Mouse (Mus musculus) liver, postnatal 0 days (tissue): Measurements from ENCODE around the gene Trim39. TPM values are rescaled to one million over a fixed set of nuclear protein-coding genes. Genes with fewer than 3 reads are reported as not detected.

Source experiments
- ATAC-seq: fragments of 200-750 bp; cut with Nextera tagmentation; 2 replicates; pipeline ENCODE4 v1.8.0; 2017; ENCODE audit warnings: mild to moderate bottlenecking, moderate library complexity
- DNase-seq: peaks from one replicate; pipeline ENCODE4 v3.0.0-alpha.2; 2016
- H3K27ac ChIP-seq: fragments of 300-500 bp; sonication (generic); 2 replicates; pipeline ENCODE4 v1.5.1; 2014; ENCODE audit warnings: antibody characterized with exemption, moderate library complexity, mild to moderate bottlenecking, low read depth
- H3K27me3 ChIP-seq: fragments of 300-500 bp; sonication (generic); 2 replicates; pipeline ENCODE4 v1.6.1; 2014; ENCODE audit warnings: low read length, control low read depth, mixed read lengths; ENCODE audit not compliant: insufficient read depth
- H3K36me3 ChIP-seq: fragments of 300-500 bp; sonication (generic); replicated peaks from 2 replicates; pipeline ENCODE4 v1.6.1; 2014; ENCODE audit warnings: mild to moderate bottlenecking, control low read depth, low read length, moderate library complexity, mixed read lengths; ENCODE audit not compliant: insufficient read depth
- H3K4me1 ChIP-seq: fragments of 300-500 bp; sonication (generic); 2 replicates; pipeline ENCODE4 v1.6.1; 2014; ENCODE audit warnings: antibody characterized with exemption, mild to moderate bottlenecking, control low read depth; ENCODE audit not compliant: insufficient read depth
- H3K4me2 ChIP-seq: fragments of 300-500 bp; sonication (generic); 2 replicates; pipeline ENCODE4 v1.6.1; 2014; ENCODE audit warnings: low read depth, mild to moderate bottlenecking, low read length, moderate library complexity, mixed read lengths
- H3K4me3 ChIP-seq: fragments of 300-500 bp; sonication (generic); 2 replicates; pipeline ENCODE4 v1.5.1; 2014; ENCODE audit warnings: low read depth, low read length
- H3K9ac ChIP-seq: fragments of 300-500 bp; sonication (generic); replicated peaks from 2 replicates; pipeline ENCODE4 v1.6.1; 2014; ENCODE audit warnings: mild to moderate bottlenecking, moderate library complexity
- H3K9me3 ChIP-seq: fragments of 300-500 bp; sonication (generic); 2 replicates; pipeline ENCODE4 v1.6.1; 2016; ENCODE audit warnings: mild to moderate bottlenecking, control low read depth, low read length, mixed read lengths
- CTCF ChIP-seq: sonication (generic); IDR thresholded peaks from 2 replicates; pipeline ENCODE4 v1.5.1; 2016; ENCODE audit warnings: antibody characterized with exemption, low read depth
- EP300 ChIP-seq: IDR thresholded peaks from 2 replicates; pipeline ENCODE4 v1.6.1; 2016; ENCODE audit warnings: antibody characterized with exemption, low read depth, mild to moderate bottlenecking
- WGBS: fragments of 180-500 bp; shearing (Covaris S2); extraction: QIAGEN DNeasy Blood & Tissue Kit; methylation state at CpG from one replicate; pipeline ENCODE4 v1.1.7; 2014; ENCODE audit not compliant: insufficient replicate concordance; 5-methylcytosine and 5-hydroxymethylcytosine counted together
- polyA plus RNA-seq: library from polyadenylated mRNA; unstranded; fragments of >200 nt; fragmentation: Nextera tagmentation; extraction: Ambion mirVana; gene quantifications from 2 replicates; pipeline ENCODE4 v1.2.1, GENCODE M21; 2015

The Trim39 gene
- polyA plus RNA-seq, 1 experiment from 2014 or later = 3.6 TPM

GRCm38 (mm10) chr17:36218594-36219155, 53.4 kb downstream of the Trim39 start:
- no peak for ATAC-seq
- 30% methylated on average over 5 of the region's 5 CpGs for WGBS
- TF ChIP-seq CTCF (no peak), EP300 (no peak)
- H3K27me3 ChIP-seq = peaks cover 37% of the 10 kb centered on the region
- H3K9ac ChIP-seq = no peak overlapping the region
- H3K4me1 ChIP-seq = no peaks in the 10 kb centered on the region
- no peaks in the 10 kb centered on the region for H3K9me3 ChIP-seq
- H3K36me3 ChIP-seq = no peaks in the 10 kb centered on the region
- no peak for DNase-seq
- no peak overlapping the region for H3K4me3 ChIP-seq
- H3K27ac ChIP-seq = no peak overlapping the region
- no peak overlapping the region for H3K4me2 ChIP-seq

- H3K27me3 ChIP-seq = peaks cover 43% of the 10 kb centered on the region
- no peak for TF ChIP-seq EP300
- TF ChIP-seq CTCF = no peak
- no peak overlapping the region for H3K4me2 ChIP-seq
- no peak overlapping the region for H3K4me3 ChIP-seq
- no peaks in the 10 kb centered on the region for H3K9me3 ChIP-seq
- no peaks in the 10 kb centered on the region for H3K36me3 ChIP-seq
- DNase-seq (no peak), ATAC-seq (no peak)
- H3K9ac ChIP-seq = no peak overlapping the region
- no peak overlapping the region for H3K27ac ChIP-seq
- H3K4me1 ChIP-seq = no peaks in the 10 kb centered on the region
- WGBS = 3% methylated on average over 20 of the region's 20 CpGs
Measured at GRCm38 (mm10) chr17:36215586-36215985, 56.5 kb downstream of the Trim39 start.

Other genes starting within 250 kb of the Trim39 start
- 113 and 120 TPM in 2 replicates for gene H2-T23, start 239.4 kb downstream of the Trim39 start, polyA plus RNA-seq
- 16.2 and 17.1 TPM in 2 replicates for gene H2-T22, start 229.5 kb downstream of the Trim39 start, polyA plus RNA-seq
- gene Gm6034, start 229.3 kb downstream of the Trim39 start, polyA plus RNA-seq = not detected in 2 replicates
- 0.12 TPM in 1 of 2 replicates, not detected in the other for gene Gm11127, start 213.9 kb downstream of the Trim39 start, polyA plus RNA-seq
- gene Gm19684, start 150.6 kb downstream of the Trim39 start, polyA plus RNA-seq = not detected in 2 replicates
- gene Gm7030, start 142.8 kb downstream of the Trim39 start, polyA plus RNA-seq = not detected in 2 replicates
- gene Gm8909, start 103.7 kb downstream of the Trim39 start, polyA plus RNA-seq = not detected in 2 replicates
- gene H2-T3, start 82.0 kb downstream of the Trim39 start, polyA plus RNA-seq = not detected in 2 replicates
- gene Rpp21, start 14.2 kb downstream of the Trim39 start, polyA plus RNA-seq = 53.2 and 55.1 TPM in 2 replicates
- gene H2-M10.2, start 14.2 kb upstream of the Trim39 start, polyA plus RNA-seq = not detected in 2 replicates
- gene H2-M10.1, start 53.9 kb upstream of the Trim39 start, polyA plus RNA-seq = not detected in 2 replicates
- gene H2-M10.3, start 96.2 kb upstream of the Trim39 start, polyA plus RNA-seq = not detected in 2 replicates
- not detected in 2 replicates for gene H2-M10.4, start 190.1 kb upstream of the Trim39 start, polyA plus RNA-seq